Mouse (Mus musculus): ENCODE data around the gene Psmd1.

- TF ChIP-seq CTCF (IDR thresholded peaks at IDR 0.05; ENCODE audit: low read depth, low read length) (no peak), POLR2AphosphoS5 (IDR thresholded peaks at IDR 0.05; ENCODE audit: insufficient replicate concordance, low read depth, low read length) (no peak), GATA1 (IDR thresholded peaks at IDR 0.05; ENCODE audit: borderline replicate concordance, low read length) (no peak)
Measured at GRCm38 (mm10) chr1:86062523-86062922, 1.7 kb upstream of the Psmd1 start.

Data from G1E (cell line).